Mouse (Mus musculus) right cerebral cortex, adult 18-20 months (tissue): ENCODE measurements at regions not wholly inside any gene's neighbourhood (a gene's known extent, or its start where the extent isn't known, plus 50 kb on each side); places are given as distances from the start of the nearest gene placed in this dataset.

Experiments used
- DNase-seq: peaks from one replicate; pipeline ENCODE4 v3.0.0; 2022; ENCODE audit warnings: mixed read lengths

- no peak for DNase-seq
Observed at GRCm38 (mm10) chr12:39831079-39831478, 206.7 kb downstream of the Arl4a start.

GRCm38 (mm10) chr12:39830530-39830929 lies 207.3 kb downstream of the Arl4a start:
- DNase-seq: no peak

- no peak for DNase-seq
Observed at GRCm38 (mm10) chr12:39822671-39823070, 215.2 kb downstream of the Arl4a start.

GRCm38 (mm10) chr12:39801536-39801935 lies 236.3 kb downstream of the Arl4a start:
- no peak for DNase-seq

- no peak for DNase-seq
Observed at GRCm38 (mm10) chr12:39797843-39798242, 240.0 kb downstream of the Arl4a start.

- no peak for DNase-seq
Observed at GRCm38 (mm10) chr12:39796939-39797338, 240.9 kb downstream of the Arl4a start.

- no peak for DNase-seq
Observed at GRCm38 (mm10) chr12:39785026-39785425, 252.8 kb downstream of the Arl4a start.

- DNase-seq: no peak
Observed at GRCm38 (mm10) chr12:39784532-39784931, 253.3 kb downstream of the Arl4a start.

GRCm38 (mm10) chr12:39776173-39776572 lies 261.7 kb downstream of the Arl4a start:
- no peak for DNase-seq

GRCm38 (mm10) chr12:39766988-39767387 lies 270.8 kb downstream of the Arl4a start:
- DNase-seq: no peak

GRCm38 (mm10) chr12:39763529-39763928 lies 274.3 kb downstream of the Arl4a start:
- no peak for DNase-seq

- DNase-seq: no peak
Observed at GRCm38 (mm10) chr12:39761946-39762345, 275.9 kb downstream of the Arl4a start.

GRCm38 (mm10) chr12:39761326-39761725 lies 276.5 kb downstream of the Arl4a start:
- no peak for DNase-seq

- no peak for DNase-seq
Observed at GRCm38 (mm10) chr12:39757975-39758374, 279.9 kb downstream of the Arl4a start.

- DNase-seq: no peak
Observed at GRCm38 (mm10) chr12:39751850-39752249, 286.0 kb downstream of the Arl4a start.

GRCm38 (mm10) chr12:39742156-39743063 lies 295.4 kb downstream of the Arl4a start:
- no peak for DNase-seq

GRCm38 (mm10) chr12:39741051-39741847 lies 296.6 kb downstream of the Arl4a start:
- no peak for DNase-seq

- DNase-seq: no peak
Observed at GRCm38 (mm10) chr12:39736966-39737365, 300.9 kb downstream of the Arl4a start.

- no peak for DNase-seq
Observed at GRCm38 (mm10) chr12:39736097-39736920, 301.5 kb downstream of the Arl4a start.

GRCm38 (mm10) chr12:39734176-39734575 lies 303.6 kb downstream of the Arl4a start:
- no peak for DNase-seq

GRCm38 (mm10) chr12:39731177-39731576 lies 306.6 kb downstream of the Arl4a start:
- no peak for DNase-seq

GRCm38 (mm10) chr12:39729255-39729654 lies 308.6 kb downstream of the Arl4a start:
- no peak for DNase-seq

GRCm38 (mm10) chr12:39724172-39724571 lies 313.7 kb downstream of the Arl4a start:
- no peak for DNase-seq
